Comparison of ENCODE assay signal across 8 mouse cellular contexts in genomic region chr4:132269740-132270560, GRCm38 (mm10). TPM values are rescaled to one million over a fixed set of nuclear protein-coding genes. Genes with fewer than 3 reads are reported as not detected.
DNase-seq lines count a peak whose midpoint lies in the region; ATAC-seq and TF ChIP-seq lines count a peak whose summit lies in the region.

No protein-coding gene starts in this region.

- peak; percentile 87 for TF ChIP-seq EP300 in lung, postnatal 0 days (IDR thresholded peaks at IDR 0.05)

- under 1% methylated on average over 35 of the region's 35 CpGs for WGBS in hindbrain, embryonic 10.5 days
- WGBS in lung, postnatal 0 days = under 1% methylated on average over 35 of the region's 35 CpGs

- peak overlapping the region; percentile 99 for H3K27ac ChIP-seq in hindbrain, embryonic 10.5 days
- H3K27ac ChIP-seq in lung, postnatal 0 days (ENCODE audit: low read length) = peak overlapping the region; percentile 93

- H3K27me3 ChIP-seq in hindbrain, embryonic 10.5 days (ENCODE audit: insufficient read depth, poor library complexity, severe bottlenecking) = no peaks in the 10 kb centered on the region
- no peaks in the 10 kb centered on the region for H3K27me3 ChIP-seq in lung, postnatal 0 days (replicated peaks; ENCODE audit: insufficient read depth, low read length)

- H3K36me3 ChIP-seq in hindbrain, embryonic 10.5 days = no peaks in the 10 kb centered on the region
- H3K36me3 ChIP-seq in lung, postnatal 0 days (ENCODE audit: insufficient read depth, low read length) = no peaks in the 10 kb centered on the region

- TF ChIP-seq CTCF in lung, postnatal 0 days (IDR thresholded peaks at IDR 0.05) = peak; percentile 74

- peaks cover 20% of the 10 kb centered on the region for H3K4me1 ChIP-seq in hindbrain, embryonic 10.5 days (replicated peaks)
- H3K4me1 ChIP-seq in lung, postnatal 0 days (ENCODE audit: insufficient read depth, low read depth, low read length) = no peaks in the 10 kb centered on the region

- peak overlapping the region; percentile 60 for H3K9ac ChIP-seq in lung, postnatal 0 days (replicated peaks; ENCODE audit: low read depth)

- ATAC-seq in lung, postnatal 0 days = peak; percentile 73

- H3K4me3 ChIP-seq in hindbrain, embryonic 10.5 days = peak overlapping the region; percentile 43
- H3K4me3 ChIP-seq in lung, postnatal 0 days (ENCODE audit: low read depth, low read length) = peak overlapping the region; percentile 32

- H3K4me2 ChIP-seq in lung, postnatal 0 days (replicated peaks; ENCODE audit: low read depth, low read length) = peak overlapping the region; percentile 51

- peak; percentile 98 for DNase-seq in MEL-GATA-1-ER (ENCODE audit: extremely low read depth, low read depth)
- peak; percentile 82 for DNase-seq in cerebellum, adult 8-10 months
- peak; percentile 95 for DNase-seq in forelimb bud, embryonic 11.5 days (ENCODE audit: low read depth, low spot score)
- DNase-seq in hindbrain, embryonic 10.5 days (ENCODE audit: low spot score) = peak; percentile 90
- peak; percentile 89 for DNase-seq in layer of hippocampus, adult 9-11 months
- DNase-seq in lung, postnatal 0 days (ENCODE audit: low spot score) = peak; percentile 95
- peak; percentile 71 for DNase-seq in ovary, postnatal 14 days (ENCODE audit: low spot score)
- DNase-seq in thymus, postnatal 14 days = peak; percentile 90

- no peaks in the 10 kb centered on the region for H3K9me3 ChIP-seq in hindbrain, embryonic 10.5 days
- H3K9me3 ChIP-seq in lung, postnatal 0 days (ENCODE audit: low read length) = no peaks in the 10 kb centered on the region

RNA-seq across cellular contexts. Expression of gene Taf12, which starts 4.2 kb away (rescaled TPM):
- polyA plus RNA-seq in hindbrain, embryonic 10.5 days (2016; fragmentation: Nextera tagmentation; extraction: Ambion mirVana) = 60.9 and 62.1 TPM in 2 replicates
- polyA plus RNA-seq in lung, postnatal 0 days (2015; fragmentation: Nextera tagmentation; extraction: Ambion mirVana) = 32.1 and 39.7 TPM in 2 replicates

RNA-seq across cellular contexts. Expression of gene Gmeb1, which starts 8.5 kb away (rescaled TPM):
- 42.5 and 45.3 TPM in 2 replicates for polyA plus RNA-seq in hindbrain, embryonic 10.5 days (2016; fragmentation: Nextera tagmentation; extraction: Ambion mirVana)
- polyA plus RNA-seq in lung, postnatal 0 days (2015; fragmentation: Nextera tagmentation; extraction: Ambion mirVana) = 17.0 and 23.6 TPM in 2 replicates

RNA-seq across cellular contexts. Expression of gene Rab42, which starts 33.2 kb away (rescaled TPM):
- polyA plus RNA-seq in hindbrain, embryonic 10.5 days (2016; fragmentation: Nextera tagmentation; extraction: Ambion mirVana) = 0.77 and 0.96 TPM in 2 replicates
- 2.3 and 3.1 TPM in 2 replicates for polyA plus RNA-seq in lung, postnatal 0 days (2015; fragmentation: Nextera tagmentation; extraction: Ambion mirVana)

RNA-seq across cellular contexts. Expression of gene Ythdf2, which starts 57.8 kb away (rescaled TPM):
- 136 and 142 TPM in 2 replicates for polyA plus RNA-seq in hindbrain, embryonic 10.5 days (2016; fragmentation: Nextera tagmentation; extraction: Ambion mirVana)
- polyA plus RNA-seq in lung, postnatal 0 days (2015; fragmentation: Nextera tagmentation; extraction: Ambion mirVana) = 55.3 and 60.4 TPM in 2 replicates

RNA-seq across cellular contexts. Expression of gene Trnau1ap, which starts 59.4 kb away (rescaled TPM):
- 90.6 and 91.5 TPM in 2 replicates for polyA plus RNA-seq in hindbrain, embryonic 10.5 days (2016; fragmentation: Nextera tagmentation; extraction: Ambion mirVana)
- 49.8 and 52.9 TPM in 2 replicates for polyA plus RNA-seq in lung, postnatal 0 days (2015; fragmentation: Nextera tagmentation; extraction: Ambion mirVana)

Comparison
In these comparisons a context has a peak if more than half of its experiments do, and no peak if none do; other contexts are left out.
1. Peak in every context shown above with its lines: DNase-seq, ATAC-seq, H3K4me3 ChIP-seq and H3K27ac ChIP-seq.